Mouse (Mus musculus) small intestine, adult 2 months (tissue): ENCODE results near the gene Phf20.

Experiments used
- CTCF ChIP-seq: fragments of 200-500 bp; IDR thresholded peaks from 2 replicates; pipeline ENCODE4 v1.5.1; 2012; ENCODE audit warnings: low read depth, mild to moderate bottlenecking, control low read depth, inconsistent platforms, low read length, moderate library complexity, mixed read lengths; ENCODE audit not compliant: insufficient replicate concordance, insufficient read length; ENCODE audit errors: extremely low read depth
- POLR2A ChIP-seq: fragments of 200-500 bp; IDR thresholded peaks from 2 replicates; pipeline ENCODE4 v1.6.1; 2012; ENCODE audit warnings: low read depth, mild to moderate bottlenecking, control low read depth, inconsistent platforms, low read length, moderate library complexity

DNA sequence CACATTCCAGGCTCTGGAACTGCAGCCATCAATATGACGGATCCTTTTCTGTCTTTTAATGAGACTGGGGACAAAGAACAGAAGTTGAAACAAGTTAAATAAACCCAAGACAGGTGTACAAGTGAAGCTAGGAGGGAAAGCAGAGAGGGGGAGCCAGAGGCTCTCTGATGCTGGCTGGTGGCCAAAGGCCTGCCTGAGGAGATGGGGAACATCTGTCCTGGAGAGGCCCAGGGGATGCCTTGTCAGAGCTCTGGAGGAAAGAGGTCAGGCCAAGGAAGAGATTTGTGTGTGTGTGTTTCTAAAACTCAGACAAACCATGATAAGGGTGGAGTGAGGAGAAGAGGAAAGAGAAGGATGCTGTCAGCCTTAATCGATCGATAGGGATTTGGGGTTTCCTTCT lies 101.4 kb downstream of the Phf20 start:
- TF ChIP-seq CTCF (no peak), POLR2A (no peak)
